Mouse (Mus musculus) megakaryocyte, embryonic 14.5 days (primary cell): ENCODE data around the gene Duox1.

Experiments
- FLI1 ChIP-seq: IDR thresholded peaks from 2 replicates; pipeline ENCODE4 v1.6.1; 2012; ENCODE audit warnings: low read length, inconsistent platforms, mixed read lengths
- GATA1 ChIP-seq: IDR thresholded peaks from 3 replicates; pipeline ENCODE4 v1.6.1; 2012; ENCODE audit warnings: mixed read lengths, low read length, inconsistent platforms, borderline replicate concordance

DNA sequence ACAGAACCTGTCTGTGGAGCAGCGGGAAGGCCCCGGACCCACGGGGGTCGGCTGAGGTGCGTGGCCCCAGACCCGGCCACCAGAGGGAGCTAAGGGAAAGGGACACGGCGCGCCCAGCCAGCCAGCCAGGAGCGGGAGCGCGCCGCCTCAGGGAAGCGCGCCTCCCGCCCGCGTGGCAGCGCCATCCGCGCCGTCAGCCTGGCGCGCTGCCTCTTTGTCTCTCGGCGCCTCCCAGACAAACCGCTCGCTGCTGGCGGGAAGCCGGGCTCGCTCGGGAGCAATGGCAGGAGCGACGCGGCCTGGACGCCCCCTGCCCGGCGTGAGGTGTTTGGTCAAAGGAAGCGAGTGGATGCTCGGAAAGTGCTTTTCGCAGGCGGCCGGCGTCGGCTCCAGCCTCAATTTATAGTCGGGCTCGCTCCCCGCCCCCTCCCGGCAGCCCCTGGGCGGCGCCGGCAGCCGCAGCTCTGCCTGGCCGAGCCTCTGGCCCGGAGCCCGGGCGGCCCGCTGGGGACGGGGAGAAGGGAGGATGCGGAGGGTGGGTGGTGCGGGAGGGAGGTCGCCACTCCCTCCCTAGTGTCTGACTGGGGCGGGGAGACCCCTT lies 33.2 kb downstream of the Duox1 start:
- TF ChIP-seq GATA1, result no peak
- no peak for TF ChIP-seq FLI1
